Mouse (Mus musculus) spleen, adult 2 months (tissue): ENCODE measurements around the gene Gm17374.

Experiments used
- CTCF ChIP-seq: fragments of 200-500 bp; IDR thresholded peaks from 2 replicates; pipeline ENCODE4 v1.5.1; 2011; ENCODE audit warnings: mild to moderate bottlenecking, inconsistent platforms; ENCODE audit not compliant: insufficient read depth, insufficient read length, insufficient replicate concordance; ENCODE audit errors: extremely low read depth
- POLR2A ChIP-seq: fragments of 200-500 bp; IDR thresholded peaks from 2 replicates; pipeline ENCODE4 v1.6.1; 2011; ENCODE audit warnings: low read depth, low read length, inconsistent platforms

DNA sequence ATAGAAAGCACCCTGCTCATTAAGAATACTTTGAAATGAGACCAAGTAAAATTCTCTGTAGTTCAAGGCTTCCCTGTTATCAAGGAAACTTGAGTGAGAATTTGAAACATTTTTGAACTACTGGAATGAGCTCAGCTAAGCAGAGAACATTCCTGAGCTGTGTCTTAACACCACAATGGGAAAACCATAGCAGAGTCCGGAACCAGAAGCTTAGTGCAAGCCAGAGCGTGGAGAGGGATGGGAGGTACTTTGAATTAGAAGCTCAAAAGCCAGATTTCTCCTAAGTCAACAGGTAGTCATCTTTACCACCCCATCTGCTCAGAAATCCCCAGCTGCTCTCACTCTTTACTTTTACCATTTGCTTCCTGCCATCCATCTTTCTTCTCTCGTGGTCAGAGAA, 46.9 kb upstream of the Gm17374 start:
- TF ChIP-seq POLR2A: no peak
- TF ChIP-seq CTCF: no peak
